23 mouse cellular contexts compared by ENCODE assay signal in genomic region chr2:116076752-116077480, GRCm38 (mm10). TPM values are rescaled to one million over a fixed set of nuclear protein-coding genes. Genes with fewer than 3 reads are reported as not detected.
DNase-seq lines count a peak whose midpoint lies in the region; ATAC-seq lines count a peak whose summit lies in the region.
"Had no signal": no experiment of that assay in that cellular context is flagged by ENCODE, and none has a peak within 500 bp of the region (broad histone marks: within the 10 kb centered on the region; RNA-seq: fewer than 3 reads in every experiment).

No protein-coding gene starts in this region.

- H3K36me3 ChIP-seq in hindbrain, embryonic 16.5 days (ENCODE audit: control insufficient read depth, insufficient read depth, low read length) = no peaks in the 10 kb centered on the region
- no peaks in the 10 kb centered on the region for H3K36me3 ChIP-seq in hindbrain, embryonic 11.5 days (ENCODE audit: control insufficient read depth, insufficient read depth, low read length)
- no peaks in the 10 kb centered on the region for H3K36me3 ChIP-seq in midbrain, embryonic 13.5 days
- H3K36me3 ChIP-seq in midbrain, embryonic 16.5 days (ENCODE audit: control insufficient read depth, insufficient read depth, low read length) = no peaks in the 10 kb centered on the region
- H3K36me3 ChIP-seq: embryonic facial prominence, embryonic 15.5 days; forebrain, embryonic 12.5 days; G1E; heart, embryonic 12.5 days; intestine, embryonic 15.5 days had no signal

- no peak overlapping the region for H3K9ac ChIP-seq in hindbrain, embryonic 16.5 days (ENCODE audit: low read depth, low read length)
- H3K9ac ChIP-seq in hindbrain, embryonic 11.5 days (ENCODE audit: low read depth, low read length) = no peak overlapping the region
- H3K9ac ChIP-seq in midbrain, embryonic 13.5 days (replicated peaks) = no peak overlapping the region
- no peak overlapping the region for H3K9ac ChIP-seq in midbrain, embryonic 16.5 days (ENCODE audit: low read depth, low read length)

- H3K9me3 ChIP-seq in hindbrain, embryonic 16.5 days (ENCODE audit: control insufficient read depth, low read length) = peaks cover 2% of the 10 kb centered on the region; the same call in 1 of the 2 replicates
- H3K9me3 ChIP-seq in hindbrain, embryonic 11.5 days (ENCODE audit: control insufficient read depth, low read length) = no peaks in the 10 kb centered on the region
- peaks cover 8% of the 10 kb centered on the region; the same call in 1 of the 2 replicates for H3K9me3 ChIP-seq in midbrain, embryonic 13.5 days
- no peaks in the 10 kb centered on the region for H3K9me3 ChIP-seq in midbrain, embryonic 16.5 days (replicated peaks; ENCODE audit: control insufficient read depth, low read length, poor library complexity, severe bottlenecking)
- H3K9me3 ChIP-seq: embryonic facial prominence, embryonic 15.5 days; intestine, embryonic 15.5 days had no signal

- peak; percentile 43 for DNase-seq in heart, adult 11 months
- no peak for DNase-seq in heart, adult 8-10 months (ENCODE audit: low spot score)
- no peak for DNase-seq in hindbrain, embryonic 11.5 days (ENCODE audit: low spot score)
- no peak for DNase-seq in retina, embryonic 14.5 days (ENCODE audit: low spot score)
- DNase-seq: B cell, adult 2 months; cerebellum, adult 11 months; cerebellum, adult 8-10 months; cerebellum, postnatal 14 days; embryo, embryonic 11 days; gastrocnemius, postnatal 10 days; heart, adult 2 months; heart, postnatal 4 days had no signal

- no peaks in the 10 kb centered on the region; the same call in 1 of the 2 replicates for H3K27me3 ChIP-seq in hindbrain, embryonic 16.5 days (replicated peaks; ENCODE audit: control insufficient read depth, insufficient read depth, low read length)
- no peaks in the 10 kb centered on the region for H3K27me3 ChIP-seq in hindbrain, embryonic 11.5 days (ENCODE audit: control insufficient read depth, insufficient read depth, low read length)
- peaks cover 45% of the 10 kb centered on the region for H3K27me3 ChIP-seq in midbrain, embryonic 13.5 days
- peaks cover 2% of the 10 kb centered on the region; the same call in 1 of the 2 replicates for H3K27me3 ChIP-seq in midbrain, embryonic 16.5 days (ENCODE audit: control insufficient read depth, insufficient read depth, low read depth, low read length)
- H3K27me3 ChIP-seq: heart, embryonic 12.5 days had no signal

- H3K27ac ChIP-seq in hindbrain, embryonic 16.5 days (ENCODE audit: low read depth, low read length) = peak overlapping the region; percentile 9; the same call in 1 of the 2 replicates
- H3K27ac ChIP-seq in hindbrain, embryonic 11.5 days (ENCODE audit: low read depth, low read length) = no peak overlapping the region
- H3K27ac ChIP-seq in midbrain, embryonic 13.5 days = no peak overlapping the region
- H3K27ac ChIP-seq in midbrain, embryonic 16.5 days (ENCODE audit: low read length) = no peak overlapping the region; the same call in 1 of the 2 replicates
- H3K27ac ChIP-seq: heart, adult 2 months had no signal

- ATAC-seq in hindbrain, embryonic 16.5 days = no peak
- ATAC-seq in hindbrain, embryonic 11.5 days (ENCODE audit: low FRiP score) = no peak
- peak; percentile 32; the same call in 1 of the 2 replicates for ATAC-seq in midbrain, embryonic 13.5 days
- no peak for ATAC-seq in midbrain, embryonic 16.5 days

- peaks cover 8% of the 10 kb centered on the region for H3K4me1 ChIP-seq in hindbrain, embryonic 16.5 days (ENCODE audit: control insufficient read depth, insufficient read depth, low read depth, low read length)
- peaks cover 3% of the 10 kb centered on the region for H3K4me1 ChIP-seq in hindbrain, embryonic 11.5 days (replicated peaks; ENCODE audit: control insufficient read depth, insufficient read depth, low read length)
- peaks cover 30% of the 10 kb centered on the region for H3K4me1 ChIP-seq in midbrain, embryonic 13.5 days (replicated peaks)
- peaks cover 10% of the 10 kb centered on the region for H3K4me1 ChIP-seq in midbrain, embryonic 16.5 days (ENCODE audit: control insufficient read depth, insufficient read depth, low read length)

- H3K4me3 ChIP-seq in hindbrain, embryonic 16.5 days (ENCODE audit: low read length) = no peak overlapping the region
- H3K4me3 ChIP-seq in hindbrain, embryonic 11.5 days (ENCODE audit: low read depth, low read length) = no peak overlapping the region
- no peak overlapping the region for H3K4me3 ChIP-seq in midbrain, embryonic 13.5 days (replicated peaks)
- no peak overlapping the region for H3K4me3 ChIP-seq in midbrain, embryonic 16.5 days (ENCODE audit: low read depth, low read length)

- H3K4me2 ChIP-seq in hindbrain, embryonic 16.5 days (ENCODE audit: low read length) = no peak overlapping the region
- H3K4me2 ChIP-seq in hindbrain, embryonic 11.5 days (replicated peaks; ENCODE audit: low read depth, low read length) = no peak overlapping the region
- no peak overlapping the region for H3K4me2 ChIP-seq in midbrain, embryonic 13.5 days (replicated peaks)
- no peak overlapping the region for H3K4me2 ChIP-seq in midbrain, embryonic 16.5 days (ENCODE audit: low read length)

RNA-seq across cellular contexts. Expression of gene Meis2, which starts 11.3 kb away (rescaled TPM):
- 10 to 100 TPM; 24.2 to 31.6 (median 28.8) TPM for total RNA-seq in heart, adult 8-10 months (2022)
- polyA plus RNA-seq in hindbrain, embryonic 16.5 days (2015; fragmentation: Nextera tagmentation; extraction: Ambion mirVana) = 128 and 131 TPM in 2 replicates
- polyA plus RNA-seq in hindbrain, embryonic 11.5 days (2014; fragmentation: Nextera tagmentation; extraction: Ambion mirVana) = 121 and 142 TPM in 2 replicates
- 69.4 and 79.0 TPM in 2 replicates for polyA plus RNA-seq in midbrain, embryonic 13.5 days (2015; fragmentation: Nextera tagmentation; extraction: Ambion mirVana)
- polyA plus RNA-seq in midbrain, embryonic 16.5 days (2015; fragmentation: Nextera tagmentation; extraction: Ambion mirVana) = 62.5 and 70.2 TPM in 2 replicates
- total RNA-seq: common myeloid progenitor, adult 5-6 weeks had no signal
- polyA plus RNA-seq: CD4-positive, CD25-positive, alpha-beta regulatory T cell, adult 4 months; erythroblast, embryonic 14.5 days had no signal
